Mouse (Mus musculus) lung, postnatal 25 days (tissue): ENCODE data around the gene Hcfc1r1.

Experiments
- DNase-seq: peaks from one replicate; pipeline ENCODE4 v3.0.0; 2022; ENCODE audit warnings: low spot score

Gene Hcfc1r1

GRCm38 (mm10) chr17:23719455-23719854, 46.1 kb downstream of the Hcfc1r1 start:
- DNase-seq, result no peak

DNA sequence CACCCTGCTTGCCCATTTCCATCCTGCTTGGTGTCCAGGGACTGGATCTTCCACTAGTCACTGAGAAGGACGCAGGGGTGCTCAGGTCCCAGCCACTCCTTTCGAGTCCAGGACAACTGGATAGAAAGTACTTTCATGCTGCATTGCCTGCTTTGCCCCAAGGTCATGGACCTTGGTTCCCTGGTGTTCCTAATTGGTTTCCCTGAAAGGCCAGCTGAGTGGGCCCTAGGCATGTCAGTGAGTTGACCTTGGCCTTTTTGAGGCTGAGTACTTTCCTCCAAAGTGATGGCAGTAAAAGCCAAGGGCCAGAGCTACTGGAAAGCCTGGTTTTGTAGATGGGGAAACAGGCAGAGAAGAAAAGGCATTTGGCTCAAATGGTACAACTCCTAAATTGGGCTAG, 48.5 kb downstream of the Hcfc1r1 start:
- DNase-seq, result no peak

DNA sequence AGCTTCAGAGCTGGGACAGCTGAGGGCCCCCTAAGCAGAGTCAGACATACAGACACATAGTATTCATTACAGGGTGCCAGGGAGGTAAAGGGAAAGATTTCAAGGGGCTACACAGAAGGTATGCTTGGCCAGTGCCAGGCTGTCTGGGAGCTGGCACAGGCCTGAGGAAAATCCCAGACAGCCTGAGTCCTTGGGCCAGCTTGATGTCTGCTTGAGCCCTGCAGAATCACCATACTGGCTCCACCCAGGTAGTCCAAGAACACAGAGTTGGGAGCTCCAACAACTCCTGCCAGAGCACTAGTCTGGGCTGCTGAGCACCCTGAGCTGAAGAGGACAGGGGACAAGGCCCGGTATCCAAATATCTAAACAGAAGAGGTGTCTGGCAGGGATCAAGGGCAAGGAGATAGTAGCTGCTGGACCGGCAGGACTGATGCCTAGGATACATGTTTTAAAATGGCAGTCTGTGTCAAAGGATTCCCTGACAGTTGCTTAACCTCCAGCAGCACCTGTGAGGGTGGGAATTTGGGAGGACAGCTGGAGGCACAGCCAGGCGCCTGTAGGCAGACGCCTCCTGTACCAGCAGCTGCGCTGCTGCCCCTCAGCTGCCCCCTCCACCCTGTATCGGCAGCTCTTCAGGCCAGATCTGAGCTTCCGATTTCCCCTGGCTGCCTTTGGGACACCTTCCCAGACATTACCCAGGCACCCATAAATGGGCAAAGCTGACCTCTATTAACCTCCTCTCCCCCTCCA, 49.2 kb downstream of the Hcfc1r1 start, which contains the start of gene 1520401A03Rik:
Gene 1520401A03Rik, minus strand, starts transcription at position 408 of the 750 bp plus-strand sequence.
- DNase-seq, result no peak
